Mouse (Mus musculus) hindbrain, embryonic 14.5 days (tissue): ENCODE data around the gene Gin1. TPM values are rescaled to one million over a fixed set of nuclear protein-coding genes. Genes with fewer than 3 reads are reported as not detected.

ENCODE experiments used
- ATAC-seq: fragments of 200-750 bp; cut with Nextera tagmentation; 2 replicates; pipeline ENCODE4 v1.8.0; 2017; ENCODE audit warnings: moderate number of reproducible peaks, mild to moderate bottlenecking, moderate TSS enrichment, moderate library complexity; ENCODE audit not compliant: low FRiP score
- DNase-seq: peaks from one replicate; pipeline ENCODE4 v3.0.0-alpha.2; 2015; ENCODE audit warnings: low spot score
- H3K27ac ChIP-seq: fragments of 300-500 bp; sonication (generic); 2 replicates; pipeline ENCODE4 v1.5.1; 2014; ENCODE audit warnings: mild to moderate bottlenecking, moderate library complexity
- H3K27me3 ChIP-seq: fragments of 300-500 bp; sonication (generic); 2 replicates; pipeline ENCODE4 v1.6.1; 2014; ENCODE audit warnings: mild to moderate bottlenecking, low read length, mixed read lengths; ENCODE audit not compliant: control insufficient read depth, insufficient read depth
- H3K36me3 ChIP-seq: fragments of 300-500 bp; sonication (generic); replicated peaks from 2 replicates; pipeline ENCODE4 v1.6.1; 2014; ENCODE audit not compliant: control insufficient read depth, insufficient read depth
- H3K4me1 ChIP-seq: fragments of 300-500 bp; sonication (generic); replicated peaks from 2 replicates; pipeline ENCODE4 v1.6.1; 2014; ENCODE audit warnings: antibody characterized with exemption, low read length, mixed read lengths; ENCODE audit not compliant: control insufficient read depth, insufficient read depth
- H3K4me2 ChIP-seq: fragments of 300-500 bp; sonication (generic); replicated peaks from 2 replicates; pipeline ENCODE4 v1.6.1; 2014; ENCODE audit warnings: mild to moderate bottlenecking, moderate library complexity
- H3K4me3 ChIP-seq: fragments of 300-500 bp; sonication (generic); replicated peaks from 2 replicates; pipeline ENCODE4 v1.5.1; 2014; ENCODE audit warnings: mild to moderate bottlenecking, low read length
- H3K9ac ChIP-seq: fragments of 300-500 bp; sonication (generic); 2 replicates; pipeline ENCODE4 v1.6.1; 2014
- H3K9me3 ChIP-seq: fragments of 300-500 bp; sonication (generic); 2 replicates; pipeline ENCODE4 v1.6.1; 2016; ENCODE audit warnings: low read length; ENCODE audit not compliant: control insufficient read depth
- WGBS: fragments of 180-500 bp; shearing (Covaris S2); extraction: QIAGEN DNeasy Blood & Tissue Kit; methylation state at CpG from one replicate; pipeline ENCODE4 v1.1.7; 2014; 5-methylcytosine and 5-hydroxymethylcytosine counted together
- polyA plus RNA-seq: library from polyadenylated mRNA; unstranded; fragments of >200 nt; fragmentation: Nextera tagmentation; extraction: Ambion mirVana; gene quantifications from 2 replicates; pipeline ENCODE4 v1.2.1, GENCODE M21; 2014

Gin1 gene
- polyA plus RNA-seq, 1 experiment from 2014 or later: 12.7 TPM

DNA sequence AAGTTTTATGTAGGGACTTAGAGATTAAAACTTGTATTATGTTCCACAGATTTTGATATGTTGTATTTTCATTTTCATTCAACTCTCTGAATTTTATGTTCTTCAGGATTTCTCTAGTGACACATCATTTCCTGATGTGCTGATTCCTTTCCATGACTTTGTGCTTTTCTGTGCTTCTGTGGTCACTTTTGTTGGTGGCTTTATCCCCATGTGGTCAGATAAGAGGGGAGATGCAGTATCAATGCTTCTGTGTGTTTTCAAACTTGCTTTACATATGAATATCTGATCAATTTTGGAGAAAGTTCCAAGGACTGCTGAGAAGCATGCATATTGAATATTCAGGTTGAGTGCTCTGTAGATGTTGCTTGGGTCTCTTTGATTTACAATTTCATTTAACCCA, 34.5 kb downstream of the Gin1 start:
- ATAC-seq (no peak), DNase-seq (no peak)
- Histone ChIP-seq H3K4me2 (no peak overlapping the region), H3K9me3 (peaks cover 7% of the 10 kb centered on the region; the same call in 1 of the 2 replicates), H3K27me3 (no peaks in the 10 kb centered on the region), H3K27ac (no peak overlapping the region), H3K4me3 (no peak overlapping the region), H3K36me3 (no peaks in the 10 kb centered on the region), H3K4me1 (no peaks in the 10 kb centered on the region), H3K9ac (no peak overlapping the region)

DNA sequence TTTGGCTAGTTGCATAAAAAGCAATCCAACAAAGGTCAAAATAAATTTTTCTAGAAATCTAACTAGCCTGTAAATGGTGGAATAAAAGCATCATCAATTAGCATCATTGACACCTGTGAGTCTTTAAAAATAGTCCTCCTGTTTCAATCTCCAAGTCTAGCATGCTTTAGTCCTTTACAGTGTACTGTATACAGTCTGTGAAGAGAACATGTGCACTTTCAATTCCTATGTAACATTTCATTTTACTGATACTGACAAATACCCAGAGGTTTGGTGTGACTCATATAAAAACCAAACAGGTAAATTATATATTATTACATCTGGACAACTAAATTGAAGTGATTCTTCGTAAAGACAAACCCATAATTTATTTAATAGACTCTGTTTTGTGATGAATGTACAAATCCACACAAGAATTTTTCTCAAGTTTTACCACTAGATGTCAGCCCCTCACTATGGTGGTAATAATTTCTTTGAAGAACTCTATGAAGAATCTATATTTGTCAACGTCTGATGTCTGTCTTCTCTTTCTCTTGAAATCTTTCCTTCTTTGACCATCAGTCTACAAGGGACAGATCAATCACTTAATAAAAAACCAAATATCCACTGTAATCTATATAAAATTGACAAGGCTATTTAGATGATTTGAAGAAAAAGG, 39.4 kb downstream of the Gin1 start:
- DNase-seq (peak; percentile 81), ATAC-seq (no peak; the same call in 1 of the 2 replicates)
- Histone ChIP-seq H3K9ac (no peak overlapping the region), H3K4me1 (no peaks in the 10 kb centered on the region), H3K27ac (no peak overlapping the region), H3K36me3 (no peaks in the 10 kb centered on the region), H3K27me3 (no peaks in the 10 kb centered on the region), H3K4me3 (no peak overlapping the region), H3K9me3 (no peaks in the 10 kb centered on the region), H3K4me2 (no peak overlapping the region)
- 37% methylated on average over 2 of the region's 2 CpGs for WGBS

DNA sequence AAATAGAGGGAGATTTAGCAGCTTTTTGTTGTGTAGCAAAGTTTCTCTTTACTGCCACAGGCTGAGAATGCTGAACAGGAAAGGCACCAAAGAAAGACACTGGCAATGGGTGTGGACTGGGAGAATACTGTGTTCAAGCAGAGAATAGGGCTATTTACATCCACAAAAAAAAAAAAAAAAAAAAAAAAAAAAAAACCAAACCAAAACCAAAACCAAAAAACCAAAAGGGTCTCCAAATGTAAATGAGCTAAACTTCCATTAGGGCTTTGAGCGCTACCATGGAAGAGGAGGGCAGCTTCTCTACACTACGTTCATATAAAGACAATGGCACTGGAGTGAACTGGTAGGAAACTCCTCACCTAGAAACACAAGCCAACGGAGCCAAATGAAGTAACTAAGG, 51.3 kb downstream of the Gin1 start:
- DNase-seq (no peak), ATAC-seq (no peak)
- Histone ChIP-seq H3K4me2 (no peak overlapping the region), H3K9ac (no peak overlapping the region), H3K4me3 (no peak overlapping the region), H3K4me1 (no peaks in the 10 kb centered on the region), H3K9me3 (no peaks in the 10 kb centered on the region), H3K27me3 (no peaks in the 10 kb centered on the region), H3K36me3 (peaks cover 7% of the 10 kb centered on the region), H3K27ac (no peak overlapping the region)
- WGBS: 88% methylated on average over 3 of the region's 3 CpGs

DNA sequence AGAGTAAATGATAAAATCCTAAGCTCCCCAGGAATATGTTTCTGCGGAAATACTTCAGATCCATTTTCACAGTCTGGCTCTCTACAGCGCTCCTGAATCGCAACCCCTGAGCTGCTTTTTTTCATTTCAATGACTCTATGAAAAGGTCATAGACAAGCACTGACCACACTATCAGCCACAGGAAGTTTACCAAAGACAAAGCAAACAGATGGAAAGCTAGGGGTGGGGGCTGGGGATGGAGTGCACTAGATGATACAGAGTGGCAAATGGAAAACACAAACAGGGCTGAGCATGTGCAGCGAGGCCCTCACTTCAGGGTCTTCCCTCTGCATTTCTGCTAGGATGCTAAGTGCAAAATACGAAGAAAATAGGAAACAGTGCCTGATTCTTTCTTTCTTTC, 52.2 kb downstream of the Gin1 start:
- Histone ChIP-seq H3K4me3 (no peak overlapping the region), H3K9ac (no peak overlapping the region), H3K4me1 (no peaks in the 10 kb centered on the region), H3K36me3 (peaks cover 7% of the 10 kb centered on the region), H3K27ac (no peak overlapping the region), H3K9me3 (no peaks in the 10 kb centered on the region), H3K4me2 (no peak overlapping the region), H3K27me3 (no peaks in the 10 kb centered on the region)
- DNase-seq (no peak), ATAC-seq (no peak)
- 87% methylated on average over 5 of the region's 5 CpGs for WGBS

DNA sequence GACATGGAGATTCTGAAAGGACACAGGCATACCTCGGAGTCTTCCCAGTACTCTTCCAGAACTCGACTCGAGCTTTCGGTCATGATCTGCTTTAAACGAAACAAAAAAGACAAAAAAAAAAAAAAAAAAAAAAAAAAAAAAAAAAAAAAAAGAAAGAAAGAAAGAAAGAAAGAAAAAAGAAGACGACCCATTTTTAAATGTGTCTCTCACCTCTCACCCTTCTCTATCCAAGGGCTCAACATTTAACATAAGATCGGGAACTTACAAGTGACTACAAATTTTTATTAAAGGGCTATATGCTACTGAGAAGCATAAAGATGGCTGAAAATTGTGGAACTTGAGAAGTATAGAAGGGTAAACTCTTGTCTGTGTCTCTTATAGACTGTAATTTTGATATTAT, 52.9 kb downstream of the Gin1 start:
- no peak for ATAC-seq
- Histone ChIP-seq H3K9ac (no peak overlapping the region), H3K36me3 (peaks cover 7% of the 10 kb centered on the region), H3K27ac (no peak overlapping the region), H3K4me1 (no peaks in the 10 kb centered on the region), H3K9me3 (no peaks in the 10 kb centered on the region), H3K4me3 (no peak overlapping the region), H3K4me2 (no peak overlapping the region), H3K27me3 (no peaks in the 10 kb centered on the region)
- WGBS: 96% methylated on average over 7 of the region's 7 CpGs
- DNase-seq: no peak

DNA sequence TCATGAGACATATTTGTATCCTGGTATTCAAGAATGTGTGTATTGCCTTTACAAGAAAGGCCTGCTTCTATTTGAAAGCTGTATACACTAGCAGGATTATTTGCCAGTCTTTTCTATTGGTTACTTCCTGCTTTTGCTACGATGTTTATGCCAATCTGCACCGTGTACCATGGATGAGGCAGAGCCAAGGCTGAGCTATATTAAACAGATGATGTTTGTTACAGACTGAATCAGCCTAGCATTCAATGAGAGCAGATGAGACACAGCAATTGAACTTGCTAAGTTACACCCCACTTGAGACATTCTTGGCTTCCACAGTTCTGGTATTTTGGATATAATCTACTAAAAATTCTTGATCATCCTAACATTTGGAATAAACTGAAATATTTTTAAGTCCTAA, 57.6 kb downstream of the Gin1 start:
- no peaks in the 10 kb centered on the region for H3K27me3 ChIP-seq
- no peaks in the 10 kb centered on the region for H3K9me3 ChIP-seq
- H3K27ac ChIP-seq: no peak overlapping the region
- WGBS: 71% methylated on average over 2 of the region's 2 CpGs
- no peaks in the 10 kb centered on the region for H3K4me1 ChIP-seq
- ATAC-seq: no peak
- H3K4me2 ChIP-seq: no peak overlapping the region
- H3K9ac ChIP-seq: no peak overlapping the region
- no peak for DNase-seq
- no peak overlapping the region for H3K4me3 ChIP-seq
- peaks cover 16% of the 10 kb centered on the region; the same call in 1 of the 2 replicates for H3K36me3 ChIP-seq

DNA sequence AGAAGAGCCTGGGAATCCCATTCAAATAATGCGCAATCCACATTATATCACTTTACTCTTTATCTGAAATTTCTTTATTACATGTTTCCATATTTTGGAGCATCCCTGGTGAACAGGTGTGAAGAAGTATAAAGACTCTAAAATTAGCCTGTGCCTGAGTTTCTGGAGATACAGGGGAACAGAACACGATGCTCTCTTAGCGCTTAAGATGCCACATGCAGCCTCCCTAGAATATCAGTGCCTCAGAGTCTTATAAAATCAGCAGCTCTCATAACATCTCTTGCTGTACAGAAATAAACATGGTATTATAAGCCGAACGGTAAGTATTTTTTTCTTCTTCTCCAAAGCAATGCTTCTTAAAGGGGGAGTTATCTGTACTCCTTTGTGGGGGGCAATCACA, 58.1 kb downstream of the Gin1 start:
- 97% methylated on average over 5 of the region's 5 CpGs for WGBS
- peaks cover 16% of the 10 kb centered on the region; the same call in 1 of the 2 replicates for H3K36me3 ChIP-seq
- no peak for ATAC-seq

DNA sequence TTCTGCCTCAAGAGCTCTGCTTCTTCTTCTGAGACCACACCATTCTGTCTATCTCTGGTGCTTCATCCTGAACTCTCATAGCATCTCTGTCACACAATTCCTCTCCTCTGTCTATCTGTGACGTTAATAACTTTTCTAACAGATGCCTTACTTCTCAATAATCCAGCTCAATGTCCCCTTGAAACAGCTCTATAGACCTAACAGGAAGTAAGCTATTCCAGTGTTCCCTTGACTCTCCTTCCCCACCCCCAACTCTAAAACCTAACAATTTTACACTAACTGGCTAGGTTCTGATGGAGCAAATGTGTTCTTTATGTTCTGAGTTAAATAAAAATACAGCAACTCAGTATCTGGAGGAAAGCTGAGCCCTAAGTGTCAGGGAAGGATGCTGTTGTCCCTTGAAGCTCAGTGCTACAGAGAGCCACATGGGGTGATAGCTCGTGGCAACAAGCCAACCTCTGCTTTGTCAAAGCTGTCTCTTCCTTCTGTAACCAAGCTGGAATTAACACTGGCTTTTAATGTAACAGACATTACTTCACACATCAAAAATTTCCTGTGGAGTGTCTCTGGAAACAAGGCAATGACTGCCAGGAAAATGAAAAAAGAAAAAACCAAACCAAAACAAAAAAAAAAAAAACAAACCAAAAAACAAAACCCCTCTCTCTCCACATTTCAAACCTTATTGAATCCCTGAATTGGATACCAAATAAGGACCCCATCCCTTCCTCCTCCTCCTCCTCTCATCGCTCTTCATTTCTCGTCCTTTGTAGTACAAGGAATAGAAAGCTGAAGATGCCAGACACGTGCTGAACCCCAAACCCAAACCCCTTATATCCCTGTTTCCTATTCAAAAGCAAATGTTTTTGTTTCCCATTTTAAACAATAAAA, 63.7 kb downstream of the Gin1 start:
- Histone ChIP-seq H3K4me3 (no peak overlapping the region), H3K4me1 (0 out of 2 replicates have a peak, but pooled peaks cover 5% of the 10 kb centered on the region), H3K27me3 (no peaks in the 10 kb centered on the region), H3K4me2 (no peak overlapping the region), H3K9me3 (no peaks in the 10 kb centered on the region), H3K9ac (no peak overlapping the region), H3K27ac (peak overlapping the region; percentile 51), H3K36me3 (peaks cover 8% of the 10 kb centered on the region; the same call in 1 of the 2 replicates)
- DNase-seq: peak; percentile 62
- WGBS: 46% methylated on average over 5 of the region's 5 CpGs
- peak; percentile 85; the same call in 1 of the 2 replicates for ATAC-seq

More for the DNA sequence above, 58.1 kb downstream of the Gin1 start:
- no peak for DNase-seq
- Histone ChIP-seq H3K4me2 (no peak overlapping the region), H3K27ac (no peak overlapping the region), H3K27me3 (no peaks in the 10 kb centered on the region), H3K9ac (no peak overlapping the region), H3K4me1 (no peaks in the 10 kb centered on the region), H3K9me3 (no peaks in the 10 kb centered on the region), H3K4me3 (no peak overlapping the region)

DNA sequence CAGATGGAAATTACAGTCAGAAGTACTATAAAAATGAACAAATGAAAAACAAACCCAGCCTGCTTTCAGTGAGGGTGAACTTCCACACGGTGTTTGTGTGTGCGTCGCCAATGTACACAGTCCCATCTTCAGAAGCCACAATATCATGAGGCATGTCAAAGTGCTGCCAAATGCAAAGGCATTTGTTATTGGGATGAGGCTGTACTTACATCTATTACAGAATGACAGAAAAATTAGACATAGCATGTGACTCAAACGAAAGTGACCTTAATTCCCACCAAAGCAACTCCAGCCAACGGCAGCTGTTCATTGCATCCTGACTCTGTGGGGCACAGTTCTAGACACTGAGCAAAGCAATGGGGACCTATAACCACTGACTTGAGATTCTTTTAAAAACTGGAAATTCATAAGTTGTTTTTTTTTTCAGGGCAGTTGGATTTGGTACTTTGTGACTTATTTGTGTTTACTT, 64.4 kb downstream of the Gin1 start:
- Histone ChIP-seq H3K9ac (no peak overlapping the region), H3K4me1 (0 out of 2 replicates have a peak, but pooled peaks cover 5% of the 10 kb centered on the region), H3K4me2 (no peak overlapping the region), H3K36me3 (peaks cover 9% of the 10 kb centered on the region; the same call in 1 of the 2 replicates), H3K27me3 (no peaks in the 10 kb centered on the region), H3K4me3 (no peak overlapping the region), H3K27ac (peak overlapping the region; percentile 39; the same call in 1 of the 2 replicates), H3K9me3 (no peaks in the 10 kb centered on the region)
- DNase-seq (no peak), ATAC-seq (no peak)
- 84% methylated on average over 5 of the region's 5 CpGs for WGBS
